Mouse (Mus musculus) heart, postnatal 10 days (tissue): Measurements from ENCODE around the gene Spata2. TPM values are rescaled to one million over a fixed set of nuclear protein-coding genes. Genes with fewer than 3 reads are reported as not detected.

ENCODE experiments used
- DNase-seq, 2 experiments: peaks; one replicate each; pipeline ENCODE4 v3.0.0; 2021
- intact Hi-C: fragments of 180-260 bp; cut with DNase I; formaldehyde crosslinking; loops from one replicate; pipeline ENCODE4 v1.15.1; 2025
- total RNA-seq, 2 experiments: library from RNA; stranded (reverse); gene quantifications; 2 replicates each; pipeline ENCODE4 v1.2.3; 2021

The Spata2 gene
- total RNA-seq, 2 experiments from 2014 or later, result 24.0 to 24.9 TPM

DNA sequence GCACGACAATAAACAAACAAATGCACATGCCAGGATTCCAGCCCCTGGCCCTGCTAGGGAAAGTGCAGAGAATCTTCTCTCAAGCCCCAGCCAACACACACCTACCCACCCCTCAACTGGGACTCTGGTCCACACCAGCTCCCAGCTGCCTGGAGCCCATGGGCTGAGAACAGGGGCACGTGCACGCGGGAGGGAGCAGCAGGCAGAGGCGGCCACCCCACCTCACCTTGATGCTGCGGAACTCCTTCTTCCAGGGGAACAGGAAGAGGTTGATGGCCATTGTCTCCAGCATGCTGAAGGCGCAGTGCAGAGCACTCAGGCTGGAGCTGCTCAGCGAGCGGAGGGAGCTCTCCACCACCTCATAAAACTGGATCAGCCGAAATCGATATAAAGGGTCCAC, 7.8 kb downstream of the Spata2 start:
- DNase-seq, result no peak
- intact Hi-C loops, result no loop called here

DNA sequence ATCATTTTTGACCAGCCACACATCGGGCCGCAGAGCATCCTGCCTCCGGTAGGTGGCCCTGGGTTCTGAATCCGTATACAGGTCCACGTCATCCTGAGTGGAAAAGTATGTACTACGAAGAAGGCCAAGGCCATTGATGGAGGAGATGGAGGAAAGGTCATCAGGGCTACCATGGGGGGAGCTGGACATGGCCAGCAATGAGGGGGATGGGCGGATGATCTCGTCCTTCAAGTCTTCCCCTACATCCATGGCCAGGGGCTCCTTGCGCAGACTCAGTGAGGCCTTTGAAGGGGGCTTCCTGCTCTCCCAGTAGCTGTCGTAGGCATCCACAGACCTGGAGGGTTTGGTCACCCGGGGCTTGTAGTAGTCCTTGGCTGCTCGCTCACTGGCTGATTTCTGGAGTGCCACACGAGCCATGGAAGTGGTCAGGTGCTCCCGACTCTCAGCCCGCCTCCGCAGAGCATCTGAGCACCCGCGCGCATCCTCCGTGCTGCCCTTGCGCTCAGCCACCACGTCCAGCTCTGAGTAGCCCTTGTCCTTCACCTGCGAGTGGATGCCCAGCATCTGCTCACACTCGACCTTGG, 8.8 kb downstream of the Spata2 start:
- DNase-seq, result no peak

DNA sequence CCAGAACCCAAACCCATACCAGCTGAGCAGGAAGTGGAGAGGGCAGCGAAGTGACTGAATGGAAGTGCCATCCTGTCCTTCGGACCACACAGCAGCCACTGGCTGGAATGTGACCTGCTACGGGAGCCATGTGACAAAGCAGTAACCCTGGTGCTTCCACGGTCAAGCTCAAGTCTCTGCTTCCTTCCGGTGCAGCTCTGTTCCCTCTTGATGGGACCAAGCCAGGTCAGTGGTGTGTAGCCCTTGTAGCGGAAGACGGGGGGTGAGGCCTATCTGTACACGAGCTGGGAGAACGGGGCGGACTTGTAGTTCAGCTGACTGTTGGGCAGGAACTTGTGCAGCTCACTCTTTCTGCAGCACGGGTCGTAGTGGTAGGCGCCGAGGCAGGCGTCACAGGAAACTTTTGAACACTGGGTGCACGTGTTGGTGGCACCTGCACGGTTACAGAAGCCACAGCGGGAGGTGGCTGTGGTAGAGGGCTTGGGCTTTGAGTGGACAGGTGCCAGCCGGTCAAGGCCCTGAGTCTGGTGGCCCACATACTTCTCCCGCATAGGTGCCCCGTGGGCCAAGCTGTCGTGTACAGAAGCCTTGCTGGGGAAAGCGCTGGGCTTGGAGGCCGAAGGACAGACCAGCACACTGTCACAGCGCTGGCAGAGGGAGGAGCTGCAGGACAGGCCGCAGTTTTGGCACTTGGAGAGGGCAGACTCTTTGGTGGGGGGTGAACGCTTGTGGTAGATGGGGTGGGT, 9.4 kb downstream of the Spata2 start:
- intact Hi-C loops, result no loop called here
- DNase-seq, result no peak

More for the DNA sequence above, 8.8 kb downstream of the Spata2 start:
- intact Hi-C loops, result no loop called here

DNA sequence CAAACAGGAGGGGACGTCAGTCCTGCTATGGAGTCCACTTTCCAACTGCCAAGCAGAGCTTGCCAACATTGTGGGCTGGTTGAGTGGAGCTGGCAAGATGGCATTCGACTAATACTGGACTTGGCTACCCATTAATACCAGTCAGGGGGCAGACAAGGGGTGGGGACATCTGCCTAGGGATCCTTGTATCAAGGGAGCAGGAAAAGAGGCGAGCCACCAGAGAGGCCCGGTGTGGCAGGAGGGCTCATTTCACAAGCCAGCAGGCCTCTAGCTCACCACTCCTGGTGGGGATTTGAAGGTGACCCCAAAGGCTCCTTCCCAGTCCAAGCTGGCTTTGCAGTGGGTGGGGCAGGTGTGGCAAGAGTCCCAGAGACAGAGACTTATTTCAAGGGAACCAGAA, 10.0 kb downstream of the Spata2 start:
- DNase-seq, result no peak
- intact Hi-C loops, result no loop called here

DNA sequence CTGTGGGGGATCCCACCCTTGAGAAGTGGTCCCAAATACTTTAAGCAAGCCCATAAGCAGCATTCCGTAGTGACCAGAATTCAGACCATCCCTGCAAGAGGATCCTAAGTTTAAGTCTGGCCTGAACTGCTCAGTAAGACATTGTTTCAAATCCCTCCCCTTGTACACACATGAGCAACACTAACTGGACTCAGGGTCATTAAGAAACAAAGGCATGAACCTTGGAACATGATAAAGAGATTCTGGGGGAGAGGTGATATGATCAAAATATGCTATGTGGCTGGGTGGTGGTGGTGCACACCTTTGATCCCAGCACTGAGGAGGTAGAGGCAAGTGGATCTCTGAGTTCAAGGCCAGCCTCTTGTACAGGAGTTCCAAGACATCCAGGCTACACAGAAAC, 13.2 kb downstream of the Spata2 start:
- no peak for DNase-seq
- intact Hi-C loops, result no loop called here

DNA sequence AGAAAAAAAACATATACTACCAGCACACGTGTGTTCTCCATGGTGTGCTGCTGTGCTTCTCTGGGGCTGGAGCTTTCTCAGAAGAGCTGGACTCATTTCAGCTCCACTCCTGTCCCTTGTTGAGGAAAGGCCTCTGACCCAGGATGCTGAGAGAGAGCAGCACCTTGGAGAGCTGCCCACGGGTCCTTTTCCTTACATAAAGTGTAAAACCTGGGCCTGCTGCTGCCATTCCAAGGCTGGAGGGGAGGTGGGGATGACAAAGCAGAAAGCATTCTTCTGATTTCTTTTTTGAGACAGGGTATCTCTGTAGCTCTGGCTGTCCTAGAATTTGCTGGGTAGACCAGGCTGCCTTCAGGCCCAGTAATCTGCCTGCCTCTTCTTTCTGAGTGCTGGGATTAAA, 14.6 kb downstream of the Spata2 start:
- no peak for DNase-seq
- intact Hi-C loops, result no loop called here

DNA sequence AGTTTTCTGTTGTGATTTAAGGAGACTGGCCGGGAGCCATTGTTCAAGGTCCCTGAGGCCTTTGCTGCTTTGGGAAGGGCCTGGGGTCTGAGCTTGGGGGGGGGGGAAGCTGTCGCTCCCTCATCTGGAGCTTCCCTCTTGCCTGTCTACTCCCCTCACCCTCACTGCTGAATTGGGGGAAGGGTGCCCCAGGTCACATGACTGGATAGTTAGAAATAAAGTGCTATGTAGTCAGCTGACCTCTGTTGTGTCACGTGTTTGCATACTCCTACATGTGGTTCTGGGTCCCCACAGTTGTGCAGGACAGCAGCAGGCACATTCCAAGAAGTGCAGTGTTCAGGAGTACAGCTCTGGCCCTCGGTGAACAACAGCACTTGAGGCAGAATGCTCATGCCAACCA, 15.9 kb downstream of the Spata2 start:
- DNase-seq, result no peak
- intact Hi-C loops, result no loop called here

DNA sequence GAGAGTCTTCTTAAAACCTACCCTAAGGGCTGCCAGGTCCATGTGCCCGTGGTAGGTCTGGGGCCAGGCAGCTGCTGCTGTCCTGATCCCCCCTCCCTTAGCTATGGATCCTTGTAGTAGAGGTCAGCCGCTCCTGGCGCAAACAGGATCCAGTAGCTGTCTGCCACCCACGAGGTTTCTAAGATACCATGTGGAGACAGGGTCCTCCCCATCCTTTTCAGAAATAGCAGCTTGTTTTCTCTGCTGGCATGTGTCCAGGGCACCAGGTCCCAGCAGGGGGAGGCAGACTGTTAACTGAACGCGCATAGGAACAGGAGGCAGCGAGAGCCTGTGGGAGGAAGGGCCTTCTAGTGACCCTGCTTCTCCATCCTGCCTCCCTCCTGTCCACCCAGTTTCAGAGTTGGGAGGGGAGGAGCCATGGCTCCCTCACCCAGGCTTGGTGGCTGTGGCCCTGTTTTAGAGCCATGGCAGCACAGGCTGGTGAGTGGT, 16.4 kb downstream of the Spata2 start:
- intact Hi-C loops, result no loop called here
- peak; percentile 78 to 80 for DNase-seq

DNA sequence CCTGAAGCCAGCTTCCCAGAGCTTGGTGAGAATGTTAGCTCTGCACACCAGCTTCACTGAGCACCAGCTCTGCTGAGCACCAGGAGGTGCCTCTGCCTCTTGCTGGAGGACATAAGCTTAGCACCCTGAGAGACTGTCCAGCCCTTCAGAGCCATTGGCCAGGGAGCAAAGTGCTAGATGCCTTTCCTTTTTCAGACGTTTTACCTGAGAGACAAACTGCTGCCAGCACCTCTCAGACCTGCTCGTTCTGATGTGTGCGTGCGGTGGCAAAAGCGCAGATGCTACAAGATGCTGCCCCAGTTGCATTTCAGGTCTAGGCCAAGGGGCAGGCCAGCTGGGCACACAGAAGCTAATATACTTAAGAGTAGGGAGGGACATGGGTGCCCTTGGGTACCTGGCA, 17.1 kb downstream of the Spata2 start:
- intact Hi-C loops, result no loop called here
- no peak for DNase-seq

DNA sequence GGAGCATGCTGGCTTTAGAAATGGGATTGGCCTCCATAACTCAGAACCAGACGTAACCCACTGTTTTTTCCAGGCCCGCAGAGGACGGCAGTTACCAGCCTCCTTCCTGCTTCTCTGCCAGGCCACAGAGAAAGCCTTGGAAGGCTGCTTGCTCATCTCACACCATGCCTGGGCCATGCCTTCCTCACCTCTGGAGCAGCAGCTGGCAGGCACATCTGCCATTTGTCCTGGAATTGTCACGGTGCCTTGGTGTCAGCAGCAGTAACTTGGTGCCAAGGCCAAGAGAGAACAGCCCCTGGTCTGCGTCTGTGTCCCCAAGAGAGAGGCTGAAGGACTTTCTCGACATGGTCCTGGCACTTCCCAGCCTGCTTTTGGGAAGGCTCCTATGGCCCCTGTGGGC, 18.5 kb downstream of the Spata2 start:
- no peak for DNase-seq
- intact Hi-C loops, result no loop called here

DNA sequence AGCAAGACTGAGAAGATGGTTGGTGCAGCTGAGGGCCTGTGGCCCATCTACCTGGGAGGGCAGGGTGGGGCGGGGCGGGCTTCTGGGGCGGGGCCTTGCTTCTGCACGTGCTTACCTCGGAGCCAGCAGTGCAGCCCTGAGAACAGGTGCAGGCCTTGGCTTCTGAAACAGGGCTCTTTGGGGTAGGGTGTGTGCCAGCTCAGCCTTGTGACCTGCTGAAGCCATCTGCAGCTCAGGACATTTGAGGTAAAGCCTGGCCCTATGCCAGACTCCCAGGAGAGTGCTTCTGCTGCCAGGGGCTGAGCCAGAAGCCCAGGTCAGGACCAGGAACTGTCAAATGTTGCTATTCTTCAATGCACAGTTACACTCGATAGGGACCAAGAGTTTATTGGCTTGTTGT, 21.1 kb downstream of the Spata2 start:
- peak; percentile 59 to 69 for DNase-seq
- intact Hi-C loops, result no loop called here

DNA sequence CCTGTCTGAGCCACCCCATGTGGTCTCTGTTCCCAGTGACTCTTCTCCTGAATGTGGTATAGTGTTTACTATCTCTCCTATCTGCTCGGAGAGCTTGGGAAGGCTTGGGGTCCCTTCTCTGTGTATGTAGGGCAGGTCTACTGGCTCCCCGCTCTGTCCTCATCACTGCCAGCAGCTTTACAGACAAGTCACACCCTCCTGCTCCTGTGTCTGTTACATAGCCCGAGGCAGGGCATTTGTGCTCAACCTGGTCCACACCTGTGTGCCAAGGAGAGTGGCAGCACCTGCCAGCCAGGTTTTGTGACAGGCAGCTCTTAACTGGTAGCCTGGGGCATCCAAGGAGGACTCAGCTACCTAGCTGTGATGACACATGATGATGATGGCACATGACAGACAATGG, 22.1 kb downstream of the Spata2 start:
- no peak for DNase-seq
- intact Hi-C loops, result no loop called here

DNA sequence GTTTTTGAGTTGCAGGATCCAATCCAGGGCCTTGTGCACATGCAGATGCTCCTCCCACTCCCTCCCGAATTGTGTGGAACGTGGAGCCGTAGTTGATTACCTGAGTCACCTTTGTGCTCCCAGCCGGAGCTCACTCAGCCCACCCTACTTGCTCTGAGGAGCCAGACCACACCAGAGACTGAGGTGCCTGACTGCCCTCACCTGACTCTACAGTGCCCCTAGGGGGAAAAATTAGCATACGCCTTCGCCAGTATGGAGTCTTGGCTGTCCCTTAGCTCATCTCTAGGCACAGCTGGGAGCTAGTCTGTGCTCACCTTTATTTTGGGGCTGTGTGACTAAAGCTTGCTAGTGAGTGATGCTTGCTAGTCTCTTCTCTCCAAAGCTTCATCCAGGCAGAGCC, 24.2 kb downstream of the Spata2 start:
- no peak for DNase-seq
- intact Hi-C loops, result no loop called here

DNA sequence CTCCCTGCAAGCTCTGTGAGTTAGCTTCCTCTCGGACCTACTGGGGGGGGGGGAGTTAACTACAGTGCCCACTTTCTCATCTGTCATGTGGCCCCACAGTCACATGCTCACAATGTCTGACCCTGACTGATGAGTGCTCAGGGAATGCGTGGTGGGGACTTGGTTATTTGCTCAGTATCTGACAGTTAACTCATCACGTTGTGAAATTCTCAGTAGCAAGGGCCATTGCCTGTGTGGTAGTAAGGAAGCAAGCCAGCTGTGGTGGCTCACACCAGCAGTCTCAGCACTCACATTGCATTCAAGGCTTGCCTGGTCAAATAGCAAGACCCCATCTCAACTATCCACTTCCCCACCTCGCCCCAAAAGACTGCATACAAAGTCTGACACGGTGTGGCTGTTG, 25.5 kb downstream of the Spata2 start:
- intact Hi-C loops, result no loop called here

DNA sequence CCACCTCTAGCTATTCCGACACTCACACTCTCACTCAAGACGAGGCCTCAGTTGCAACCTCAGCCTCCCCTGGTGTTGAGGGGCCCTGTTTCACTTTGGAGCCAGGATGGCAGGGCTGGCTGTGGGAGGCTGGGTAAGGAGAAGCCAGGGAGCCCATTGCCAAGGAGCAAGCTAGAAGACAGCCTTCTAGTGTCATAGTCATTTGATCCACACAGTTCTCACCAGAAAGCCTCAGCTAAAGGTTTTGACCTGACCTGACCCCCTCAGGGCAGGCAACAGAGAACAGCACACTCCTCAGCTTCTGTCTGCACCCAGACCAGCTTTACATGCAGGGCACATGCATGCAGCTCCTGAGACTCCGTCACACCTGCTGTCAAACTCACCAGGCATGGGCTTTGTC, 26.7 kb downstream of the Spata2 start:
- DNase-seq, result no peak
- intact Hi-C loops, result no loop called here

More for the DNA sequence above, 25.5 kb downstream of the Spata2 start:
- DNase-seq, result no peak

DNA sequence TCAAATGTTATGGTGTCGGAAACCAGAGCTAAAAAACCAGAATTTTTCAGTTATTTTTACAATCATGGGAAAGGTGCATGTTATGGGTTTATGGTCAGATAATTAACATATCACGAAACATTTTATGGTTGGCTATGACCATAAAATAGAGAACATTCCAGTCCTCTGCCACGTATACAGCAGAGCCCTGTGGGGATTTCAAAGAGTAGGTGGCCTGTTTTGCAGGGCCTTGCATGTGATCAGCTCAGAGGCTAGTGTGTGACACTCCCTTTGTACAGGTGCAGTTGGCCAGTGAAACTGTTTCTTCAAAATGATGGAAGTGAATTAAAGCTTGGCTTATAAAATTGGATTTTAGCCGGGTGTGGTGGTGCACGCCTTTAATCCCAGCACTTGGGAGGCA, 28.9 kb downstream of the Spata2 start:
- DNase-seq, result no peak
- intact Hi-C loops, result loop anchor here (1.0 to 5.0 kb wide), 3 partner anchors 42 to 242 kb away; partner anchors contain the start of gene Slc9a8

DNA sequence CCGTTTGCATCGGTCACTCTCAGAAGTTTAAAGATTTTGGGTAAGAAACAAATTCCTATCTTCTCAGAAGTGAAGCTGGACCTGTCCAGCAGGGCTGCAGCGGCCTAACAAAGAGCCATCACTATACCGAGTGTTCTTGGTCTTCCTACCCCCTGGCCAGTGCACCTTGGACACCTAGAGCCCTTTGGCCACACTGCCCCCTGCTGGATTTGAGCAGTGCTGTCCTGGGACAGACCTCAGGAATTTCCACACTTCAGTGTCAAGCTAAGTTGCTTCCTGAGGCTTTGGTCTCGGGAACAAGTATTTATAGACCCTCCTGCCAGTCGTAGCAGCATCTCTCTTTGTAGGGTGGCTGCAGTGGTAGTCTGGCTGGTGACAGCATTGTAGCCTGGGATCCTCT, 29.7 kb downstream of the Spata2 start:
- intact Hi-C loops, result loop anchor here (1.0 to 5.0 kb wide), 3 partner anchors 41 to 241 kb away; partner anchors contain the start of gene Slc9a8
- peak; percentile 73 to 84 for DNase-seq

DNA sequence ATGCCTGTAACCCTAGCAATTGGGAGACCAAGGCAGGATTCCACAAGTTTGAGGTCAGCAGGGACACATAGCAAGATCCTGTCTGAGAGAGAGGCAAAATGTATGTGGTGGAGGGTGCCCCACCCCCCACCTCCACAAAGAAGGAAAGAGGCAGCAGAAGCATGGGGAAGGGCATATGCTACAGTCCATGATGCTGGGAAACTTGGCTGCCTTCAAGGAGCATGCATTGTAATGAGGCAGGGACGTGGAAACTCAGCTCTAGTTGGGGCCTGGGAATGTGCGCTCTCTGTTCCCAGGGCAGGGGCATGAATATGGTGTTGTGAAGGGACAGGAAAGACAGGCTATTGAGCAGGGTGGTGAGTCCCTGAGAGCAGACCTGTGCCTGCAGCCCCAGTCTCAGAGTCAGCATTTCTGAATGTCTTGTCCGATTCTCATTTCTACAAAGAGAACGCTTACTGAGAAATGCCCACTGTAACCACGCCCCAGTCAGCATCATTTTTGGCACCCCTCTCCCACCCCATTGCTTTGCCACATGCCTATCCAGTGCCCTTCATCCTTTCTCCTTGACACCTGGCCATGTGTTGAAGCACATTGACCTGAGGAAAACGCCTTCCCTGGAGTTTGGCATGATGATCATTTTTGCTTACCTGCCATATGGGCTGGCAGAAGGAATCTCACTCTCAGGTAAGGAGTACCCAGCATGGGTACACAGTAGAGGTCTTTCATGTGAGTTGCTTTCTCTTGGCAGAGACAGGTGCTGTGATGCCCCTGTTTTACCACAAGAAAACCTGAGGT, 33.4 kb downstream of the Spata2 start:
- no peak for DNase-seq
- intact Hi-C loops, result no loop called here

DNA sequence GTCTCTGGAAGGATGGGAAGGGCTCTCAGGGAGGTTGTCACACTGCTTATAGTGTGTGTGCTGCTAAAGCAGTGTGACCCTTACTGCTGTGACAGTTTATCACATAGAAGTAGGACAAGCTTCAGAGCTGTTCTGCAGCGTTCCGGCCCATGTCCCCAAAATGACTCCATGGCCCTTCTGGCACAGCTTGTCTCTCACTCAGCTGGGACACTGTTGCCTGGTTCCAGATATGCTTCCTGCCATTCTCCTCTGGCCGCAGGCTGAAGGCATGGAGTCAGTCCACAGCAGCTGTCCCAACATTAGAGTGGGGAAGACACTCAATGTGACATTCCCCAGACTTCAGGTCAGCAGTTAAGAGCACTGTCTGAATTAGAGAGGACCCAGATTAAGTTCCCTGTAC, 34.1 kb downstream of the Spata2 start:
- intact Hi-C loops, result no loop called here
- DNase-seq, result no peak

DNA sequence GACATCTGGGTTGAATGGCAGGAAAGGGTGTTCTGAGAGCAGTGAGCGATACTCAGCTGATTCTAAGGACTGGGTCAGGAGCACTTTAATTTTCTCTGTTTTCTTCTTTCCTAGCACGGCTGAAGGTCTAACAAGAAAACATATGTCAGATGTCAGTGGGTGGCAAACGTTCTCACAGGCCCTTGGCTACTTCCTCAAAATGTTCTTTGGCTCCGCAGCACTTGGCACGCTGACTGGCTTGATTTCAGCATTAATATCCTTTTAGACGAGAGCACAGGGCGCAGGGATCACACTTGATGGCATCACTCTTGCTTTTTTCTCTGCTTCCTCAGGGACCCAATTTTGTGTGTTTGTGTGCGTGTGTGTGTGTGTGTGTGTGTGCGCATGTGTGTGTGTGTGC, 35.5 kb downstream of the Spata2 start:
- DNase-seq, result no peak

DNA sequence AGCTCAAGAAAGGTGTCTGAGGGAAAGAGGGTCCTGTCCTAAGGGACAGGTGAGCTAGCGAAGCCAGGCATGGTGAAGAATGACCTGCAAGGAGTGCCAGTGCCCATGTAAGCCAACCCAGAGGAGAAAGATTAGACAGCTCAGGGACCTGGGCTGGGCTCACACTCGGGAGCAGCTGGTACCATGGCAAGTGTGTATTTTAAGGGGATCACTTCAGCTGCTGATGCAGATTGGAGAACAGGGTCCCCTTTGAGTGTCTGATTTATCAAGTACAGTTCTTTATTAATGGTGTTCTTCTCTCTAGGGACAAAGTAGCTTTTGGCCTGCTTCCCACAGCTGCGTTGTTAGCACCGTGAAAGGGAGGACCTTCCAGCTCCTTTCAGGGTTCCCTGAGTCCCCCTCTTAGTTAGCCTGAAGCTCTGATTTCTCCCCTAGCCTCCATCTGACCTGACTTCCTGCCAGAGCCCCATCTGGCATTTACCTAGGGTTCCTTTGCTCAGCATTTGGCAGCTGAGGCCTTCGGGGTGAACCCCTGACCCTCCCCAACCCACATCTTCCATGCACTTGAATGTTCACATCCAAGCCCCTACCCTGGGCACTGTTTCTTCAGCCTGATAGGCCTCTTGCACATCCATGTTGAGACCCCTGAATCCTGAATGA, 36.2 kb downstream of the Spata2 start:
- intact Hi-C loops, result no loop called here
- no peak for DNase-seq

More for the DNA sequence above, 35.5 kb downstream of the Spata2 start:
- intact Hi-C loops, result no loop called here
